Mouse (Mus musculus) liver, postnatal 0 days (tissue): Measurements from ENCODE around the gene Spaar.

Experiments
- CTCF ChIP-seq: sonication (generic); IDR thresholded peaks from 2 replicates; pipeline ENCODE4 v1.5.1; 2016; ENCODE audit warnings: antibody characterized with exemption, low read depth
- EP300 ChIP-seq: IDR thresholded peaks from 2 replicates; pipeline ENCODE4 v1.6.1; 2016; ENCODE audit warnings: antibody characterized with exemption, low read depth, mild to moderate bottlenecking

DNA sequence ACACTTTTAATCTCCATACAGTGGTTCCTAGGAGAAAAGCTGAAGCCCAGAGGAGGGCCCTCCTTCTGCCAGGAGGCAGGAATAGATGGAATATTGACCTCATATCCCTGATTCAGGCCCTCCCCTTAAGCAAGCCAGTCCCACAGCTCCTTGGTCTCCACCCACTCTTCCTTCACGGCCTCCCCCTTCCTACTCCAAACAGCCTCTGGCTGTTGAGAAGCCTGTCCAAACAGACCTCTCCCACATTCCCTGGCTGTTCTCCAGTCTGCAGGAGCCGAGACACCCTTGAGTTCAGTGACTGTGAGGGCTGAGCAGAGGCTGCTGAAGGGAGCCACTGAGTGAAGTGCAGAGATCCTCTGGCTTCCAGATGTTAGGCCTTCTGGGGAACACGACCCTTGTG lies 2.8 kb upstream of the Spaar start, which contains the start of gene Hrct1:
- no peak for TF ChIP-seq CTCF
- no peak for TF ChIP-seq EP300
